Mouse (Mus musculus) heart, embryonic 15.5 days (tissue): ENCODE data around the gene Rora. TPM values are rescaled to one million over a fixed set of nuclear protein-coding genes. Genes with fewer than 3 reads are reported as not detected.
A peak's percentile ranks its signal among the peaks of the same experiment; 100 is the strongest.

Experiments
- ATAC-seq: fragments of 200-750 bp; cut with Nextera tagmentation; replicated peaks from 2 replicates; pipeline ENCODE4 v1.8.0; 2017; ENCODE audit warnings: low read depth, moderate TSS enrichment; ENCODE audit not compliant: insufficient number of reproducible peaks, insufficient read depth, low FRiP score
- H3K27ac ChIP-seq: fragments of 300-500 bp; sonication (generic); 2 replicates; pipeline ENCODE4 v1.5.1; 2015; ENCODE audit warnings: mild to moderate bottlenecking, inconsistent platforms
- H3K27me3 ChIP-seq: fragments of 300-500 bp; sonication (generic); 2 replicates; pipeline ENCODE4 v1.6.1; 2015; ENCODE audit warnings: inconsistent platforms
- H3K36me3 ChIP-seq: fragments of 300-500 bp; sonication (generic); 2 replicates; pipeline ENCODE4 v1.6.1; 2015; ENCODE audit warnings: mild to moderate bottlenecking, inconsistent platforms
- H3K4me1 ChIP-seq: fragments of 300-500 bp; sonication (generic); replicated peaks from 2 replicates; pipeline ENCODE4 v1.6.1; 2015; ENCODE audit warnings: inconsistent platforms
- H3K4me2 ChIP-seq: fragments of 300-500 bp; sonication (generic); 2 replicates; pipeline ENCODE4 v1.6.1; 2015; ENCODE audit warnings: inconsistent platforms, mild to moderate bottlenecking, moderate library complexity
- H3K4me3 ChIP-seq: fragments of 300-500 bp; sonication (generic); 2 replicates; pipeline ENCODE4 v1.5.1; 2015; ENCODE audit warnings: mild to moderate bottlenecking, inconsistent platforms
- H3K9ac ChIP-seq: fragments of 300-500 bp; sonication (generic); 2 replicates; pipeline ENCODE4 v1.6.1; 2015; ENCODE audit warnings: mild to moderate bottlenecking, inconsistent platforms
- H3K9me3 ChIP-seq: fragments of 300-500 bp; sonication (generic); replicated peaks from 2 replicates; pipeline ENCODE4 v1.6.1; 2016; ENCODE audit warnings: inconsistent platforms
- WGBS: fragments of 180-500 bp; shearing (Covaris S2); methylation state at CpG from one replicate; pipeline ENCODE4 v1.1.7; 2015; ENCODE audit warnings: mixed read lengths; 5-methylcytosine and 5-hydroxymethylcytosine counted together
- polyA plus RNA-seq: library from polyadenylated mRNA; unstranded; fragments of >200 nt; fragmentation: Nextera tagmentation; extraction: Ambion mirVana; gene quantifications from 2 replicates; pipeline ENCODE4 v1.2.1, GENCODE M21; 2015

Rora gene
- polyA plus RNA-seq, 1 experiment from 2014 or later = 7.3 TPM

DNA sequence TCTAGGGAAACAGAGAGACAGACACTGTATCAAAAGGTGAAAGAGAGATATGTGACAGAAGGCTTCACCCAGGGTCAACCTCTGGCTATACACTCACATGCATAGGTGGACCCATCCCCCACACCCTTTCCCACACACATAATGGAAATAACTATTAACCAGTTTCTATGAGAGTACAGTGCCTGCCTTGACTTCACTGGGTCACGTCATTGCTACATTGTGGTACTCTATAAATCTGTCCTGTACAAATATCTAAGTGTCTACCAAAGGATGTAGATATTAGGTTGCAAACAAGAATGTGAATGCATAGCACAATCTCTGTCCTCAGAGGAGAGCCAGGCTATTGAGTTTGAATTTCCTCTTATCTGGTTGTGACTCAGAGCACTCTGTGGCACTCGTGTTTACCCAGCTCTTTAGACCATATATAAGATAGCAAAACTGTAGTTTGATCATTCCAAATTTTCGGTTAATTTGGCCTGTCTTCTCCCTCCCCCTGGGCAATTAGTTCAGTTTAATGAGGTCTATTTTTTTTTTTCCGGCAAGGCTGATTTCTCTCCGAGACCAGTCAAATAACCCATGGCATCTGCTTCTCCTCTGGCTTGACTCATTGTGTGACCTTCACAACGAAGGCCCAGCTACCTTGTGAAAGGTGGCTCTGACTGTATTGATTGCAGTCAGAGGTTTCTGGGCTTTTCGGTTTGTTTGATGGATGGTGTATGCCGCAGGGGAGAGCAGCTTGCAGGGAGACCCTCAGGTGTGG lies 502.4 kb downstream of the Rora start:
- no peak overlapping the region for H3K27ac ChIP-seq
- no peak overlapping the region for H3K9ac ChIP-seq
- H3K9me3 ChIP-seq = no peaks in the 10 kb centered on the region
- H3K36me3 ChIP-seq = no peaks in the 10 kb centered on the region
- 61% methylated on average over 8 of the region's 8 CpGs for whole genome bisulfite sequencing
- H3K4me1 ChIP-seq = 0 out of 2 replicates have a peak, but pooled peaks cover 2% of the 10 kb centered on the region
- ATAC-seq = no peak
- H3K4me2 ChIP-seq = no peak overlapping the region
- no peak overlapping the region for H3K4me3 ChIP-seq
- H3K27me3 ChIP-seq = no peaks in the 10 kb centered on the region

GRCm38 (mm10) chr9:69160818-69161217 lies 507.2 kb downstream of the Rora start:
- no peak overlapping the region for H3K4me2 ChIP-seq
- no peak overlapping the region for H3K9ac ChIP-seq
- ATAC-seq = no peak
- H3K4me1 ChIP-seq = peaks cover 12% of the 10 kb centered on the region
- no peak overlapping the region for H3K27ac ChIP-seq
- H3K4me3 ChIP-seq = no peak overlapping the region
- no peaks in the 10 kb centered on the region for H3K36me3 ChIP-seq
- H3K27me3 ChIP-seq = no peaks in the 10 kb centered on the region
- 84% methylated on average over 5 of the region's 5 CpGs for WGBS
- H3K9me3 ChIP-seq = no peaks in the 10 kb centered on the region

- ATAC-seq = no peak
- 40% methylated on average over 7 of the region's 7 CpGs for WGBS
- no peak overlapping the region for H3K4me2 ChIP-seq
These were observed 511.1 kb downstream of the Rora start for GRCm38 (mm10) chr9:69164653-69165052.

GRCm38 (mm10) chr9:69165096-69165836 lies 511.7 kb downstream of the Rora start:
- Histone ChIP-seq H3K4me3 (no peak overlapping the region), H3K9me3 (no peaks in the 10 kb centered on the region), H3K4me1 (peaks cover 13% of the 10 kb centered on the region), H3K4me2 (0 out of 2 replicates have a peak overlapping the region, but pooled peaks have one; percentile 16), H3K27ac (peak overlapping the region; percentile 16), H3K9ac (no peak overlapping the region), H3K36me3 (no peaks in the 10 kb centered on the region), H3K27me3 (no peaks in the 10 kb centered on the region)
- ATAC-seq = no peak
- 42% methylated on average over 7 of the region's 7 CpGs for WGBS

More at GRCm38 (mm10) chr9:69164653-69165052, 511.1 kb downstream of the Rora start:
- peaks cover 13% of the 10 kb centered on the region for H3K4me1 ChIP-seq
- no peak overlapping the region for H3K4me3 ChIP-seq
- no peaks in the 10 kb centered on the region for H3K9me3 ChIP-seq
- H3K27me3 ChIP-seq = no peaks in the 10 kb centered on the region
- no peaks in the 10 kb centered on the region for H3K36me3 ChIP-seq
- H3K27ac ChIP-seq = no peak overlapping the region
- no peak overlapping the region for H3K9ac ChIP-seq

DNA sequence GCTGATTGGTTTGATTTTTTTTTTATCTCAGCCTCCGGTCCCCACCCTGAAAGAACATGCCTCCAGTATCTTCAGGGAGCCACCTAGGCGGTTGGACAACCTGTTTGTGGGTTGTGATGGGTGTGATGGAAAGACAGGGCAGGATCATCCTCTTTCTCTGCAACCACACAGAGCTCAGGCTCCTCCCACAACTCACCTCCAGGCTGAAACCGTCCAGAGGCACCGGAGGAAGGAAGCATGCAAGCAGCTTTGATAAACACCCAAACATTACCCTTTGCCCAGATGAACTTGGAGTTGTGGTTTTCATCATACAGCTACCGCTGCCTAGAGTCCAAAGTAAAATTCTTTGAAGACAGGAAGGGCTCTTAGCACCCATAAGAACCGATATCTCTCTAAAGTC lies 520.5 kb downstream of the Rora start:
- Histone ChIP-seq H3K27ac (no peak overlapping the region), H3K36me3 (no peaks in the 10 kb centered on the region), H3K4me3 (no peak overlapping the region), H3K4me1 (peaks cover 4% of the 10 kb centered on the region; the same call in 1 of the 2 replicates), H3K9ac (no peak overlapping the region), H3K9me3 (no peaks in the 10 kb centered on the region), H3K4me2 (no peak overlapping the region), H3K27me3 (no peaks in the 10 kb centered on the region)
- ATAC-seq = no peak
- 48% methylated on average over 6 of the region's 6 CpGs for WGBS

DNA sequence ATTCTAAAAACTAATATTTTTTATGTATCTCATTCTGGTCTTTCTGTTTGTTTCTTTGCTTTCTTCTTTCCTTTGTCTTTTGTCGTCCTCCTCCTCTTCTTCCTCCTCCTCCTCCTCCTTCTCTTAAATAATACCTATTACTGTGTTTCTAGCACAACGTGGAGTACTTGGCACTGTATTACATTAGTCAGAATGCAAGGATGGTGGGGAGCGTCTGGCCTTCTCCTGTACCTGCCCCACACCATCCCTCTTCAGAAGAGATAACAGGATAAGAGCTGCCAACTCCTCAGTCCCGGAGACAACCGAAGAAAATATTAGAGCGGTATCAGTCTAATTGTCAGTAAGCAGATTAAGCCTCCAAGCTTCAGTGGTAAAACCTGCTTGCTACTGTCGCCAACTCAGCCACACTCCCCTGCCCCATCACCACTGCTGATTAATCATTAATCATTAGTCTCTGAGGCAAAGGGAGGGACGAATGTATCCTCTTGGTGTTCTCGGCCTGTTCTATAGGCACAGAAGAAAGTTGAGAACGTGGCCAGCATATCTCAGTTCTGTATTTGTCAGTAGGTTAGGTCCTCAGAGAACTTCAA lies 521.0 kb downstream of the Rora start:
- Histone ChIP-seq H3K4me3 (no peak overlapping the region), H3K9me3 (no peaks in the 10 kb centered on the region), H3K4me2 (no peak overlapping the region), H3K27ac (no peak overlapping the region), H3K36me3 (no peaks in the 10 kb centered on the region), H3K4me1 (peaks cover 4% of the 10 kb centered on the region; the same call in 1 of the 2 replicates), H3K27me3 (no peaks in the 10 kb centered on the region), H3K9ac (no peak overlapping the region)
- ATAC-seq = no peak
- 41% methylated on average over 10 of the region's 10 CpGs for WGBS

- 69% methylated on average over 3 of the region's 3 CpGs for WGBS
- no peak overlapping the region for H3K4me2 ChIP-seq
- no peak overlapping the region for H3K27ac ChIP-seq
- H3K27me3 ChIP-seq = no peaks in the 10 kb centered on the region
- no peak overlapping the region for H3K9ac ChIP-seq
- ATAC-seq = no peak
- H3K4me1 ChIP-seq = peaks cover 4% of the 10 kb centered on the region; the same call in 1 of the 2 replicates
- no peaks in the 10 kb centered on the region for H3K9me3 ChIP-seq
- H3K4me3 ChIP-seq = no peak overlapping the region
- no peaks in the 10 kb centered on the region for H3K36me3 ChIP-seq
These were observed 523.4 kb downstream of the Rora start for GRCm38 (mm10) chr9:69176988-69177387.

- no peak overlapping the region for H3K4me2 ChIP-seq
- H3K27ac ChIP-seq = no peak overlapping the region
- no peaks in the 10 kb centered on the region for H3K27me3 ChIP-seq
- ATAC-seq = no peak
- H3K4me3 ChIP-seq = no peak overlapping the region
- peaks cover 4% of the 10 kb centered on the region; the same call in 1 of the 2 replicates for H3K4me1 ChIP-seq
- H3K9ac ChIP-seq = no peak overlapping the region
- no peaks in the 10 kb centered on the region for H3K9me3 ChIP-seq
- no peaks in the 10 kb centered on the region for H3K36me3 ChIP-seq
- 91% methylated on average over 8 of the region's 8 CpGs for WGBS
These were observed 525.6 kb downstream of the Rora start for GRCm38 (mm10) chr9:69179224-69179623.

DNA sequence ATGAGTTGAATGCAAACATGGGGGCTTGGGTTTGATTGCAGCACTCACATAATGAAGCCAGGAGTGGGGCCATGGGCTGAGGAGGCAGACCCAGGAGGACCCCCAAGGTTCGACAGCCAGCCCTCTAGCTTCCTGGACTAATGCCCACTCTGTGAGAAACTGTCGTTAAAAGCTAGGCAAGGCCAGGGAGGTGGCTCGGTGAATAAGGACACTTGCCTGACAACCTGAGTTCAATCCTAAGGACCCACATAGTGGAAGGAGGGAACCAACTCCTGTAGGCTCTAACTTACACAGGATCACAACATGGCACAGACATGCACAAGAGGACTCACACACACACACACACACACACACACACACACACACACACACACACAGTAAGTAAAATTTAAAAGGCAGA lies 527.4 kb downstream of the Rora start:
- H3K4me3 ChIP-seq = no peak overlapping the region
- H3K27ac ChIP-seq = no peak overlapping the region
- no peaks in the 10 kb centered on the region for H3K36me3 ChIP-seq
- H3K4me1 ChIP-seq = no peaks in the 10 kb centered on the region
- no peak overlapping the region for H3K9ac ChIP-seq
- 38% methylated on average over 3 of the region's 3 CpGs for WGBS
- H3K4me2 ChIP-seq = no peak overlapping the region
- H3K27me3 ChIP-seq = no peaks in the 10 kb centered on the region
- H3K9me3 ChIP-seq = no peaks in the 10 kb centered on the region
- ATAC-seq = no peak

GRCm38 (mm10) chr9:69181411-69181810 lies 527.8 kb downstream of the Rora start:
- Histone ChIP-seq H3K36me3 (no peaks in the 10 kb centered on the region), H3K9ac (no peak overlapping the region), H3K4me1 (no peaks in the 10 kb centered on the region), H3K4me2 (no peak overlapping the region), H3K4me3 (no peak overlapping the region), H3K27me3 (no peaks in the 10 kb centered on the region), H3K9me3 (no peaks in the 10 kb centered on the region), H3K27ac (no peak overlapping the region)
- no peak for ATAC-seq

DNA sequence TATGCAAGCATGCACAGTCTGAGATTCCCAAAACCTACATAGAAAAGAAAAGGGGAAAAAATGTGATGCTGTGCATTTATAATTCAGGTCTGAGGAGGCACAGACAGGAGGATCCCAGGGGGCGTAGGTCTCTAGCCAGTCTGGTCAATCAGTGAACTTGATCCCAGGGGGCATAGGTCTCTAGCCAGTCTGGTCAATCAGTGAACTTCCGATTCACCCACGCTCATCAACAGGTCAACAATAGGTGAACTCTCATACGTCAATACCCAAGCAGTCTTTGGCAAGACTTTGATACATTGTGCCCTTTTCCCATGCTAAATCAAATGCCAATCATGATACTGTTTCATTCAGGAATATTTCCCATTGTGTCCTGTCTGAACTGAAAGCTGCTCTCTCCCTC lies 530.3 kb downstream of the Rora start:
- H3K4me2 ChIP-seq = no peak overlapping the region
- 82% methylated on average over 4 of the region's 4 CpGs for WGBS

More for the DNA sequence above, 530.3 kb downstream of the Rora start:
- H3K9me3 ChIP-seq = no peaks in the 10 kb centered on the region
- no peak overlapping the region for H3K9ac ChIP-seq
- no peak overlapping the region for H3K27ac ChIP-seq
- H3K4me3 ChIP-seq = no peak overlapping the region
- no peaks in the 10 kb centered on the region for H3K36me3 ChIP-seq
- no peaks in the 10 kb centered on the region for H3K4me1 ChIP-seq
- no peak for ATAC-seq
- H3K27me3 ChIP-seq = no peaks in the 10 kb centered on the region
